Mouse (Mus musculus): ENCODE data around the gene Psph.
"Not testable (repeated sequence)": the region's sequence is repeated elsewhere in the genome, so short reads cannot be mapped to it uniquely, and the experiment has no call there.

Gene Psph

GRCm38 (mm10) chr5:129786818-129787790, at the start of gene Psph:
Gene Psph, minus strand, starts transcription at chr5:129787449.
- peak; percentile 97 for DNase-seq (ENCODE audit: low spot score in 2 of 2)

- DNase-seq (ENCODE audit: low spot score in 2 of 2), result not testable (repeated sequence)
Observed at GRCm38 (mm10) chr5:129790591-129790990, 3.3 kb upstream of the Psph start.

DNA sequence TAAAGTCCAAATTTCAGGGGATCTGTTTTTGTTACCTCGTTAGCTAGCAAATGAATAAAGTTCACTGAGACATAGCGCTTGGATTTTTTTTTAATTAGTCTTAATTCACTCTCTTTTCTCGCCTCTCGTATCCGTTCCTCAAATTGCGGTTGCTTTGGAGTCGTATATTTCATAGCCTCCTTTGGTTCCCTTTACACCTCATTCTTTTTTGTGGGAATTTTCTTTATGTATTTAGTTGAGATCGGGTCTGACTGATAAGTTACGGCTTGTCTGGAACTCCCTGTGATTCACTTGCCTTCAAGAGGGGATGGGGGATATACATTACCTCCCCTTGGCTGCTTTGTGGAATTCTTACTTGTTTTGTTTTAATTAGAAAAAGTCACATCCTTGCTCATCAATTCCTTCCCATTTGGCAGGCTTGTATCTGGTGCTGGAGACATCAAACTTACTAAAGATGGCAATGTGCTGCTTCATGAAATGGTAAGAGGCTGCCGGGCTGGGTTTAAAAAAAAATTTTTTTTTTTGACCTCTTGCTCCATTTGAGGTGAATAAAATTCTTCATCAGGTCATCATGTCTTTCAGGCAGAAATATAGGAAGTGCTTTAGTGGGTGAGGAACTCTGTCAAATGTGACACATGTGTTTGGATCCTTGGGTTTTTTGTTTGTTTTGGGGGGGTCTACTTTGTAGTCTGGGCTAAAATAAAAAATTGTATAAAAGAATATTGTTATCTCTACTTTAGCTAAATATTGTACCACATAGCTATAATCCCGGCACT, 757 bp upstream of the Psph start:
- DNase-seq (ENCODE audit: low spot score in 2 of 2), result no peak

- no peak for DNase-seq (ENCODE audit: low spot score in 2 of 2)
Observed at GRCm38 (mm10) chr5:129786161-129786560, 1.1 kb downstream of the Psph start.

GRCm38 (mm10) chr5:129785235-129785870, 1.9 kb downstream of the Psph start:
- DNase-seq (ENCODE audit: low spot score in 2 of 2), result no peak

- no peak for DNase-seq (ENCODE audit: low spot score in 2 of 2)
Observed at GRCm38 (mm10) chr5:129782211-129782610, 5.0 kb downstream of the Psph start.

DNA sequence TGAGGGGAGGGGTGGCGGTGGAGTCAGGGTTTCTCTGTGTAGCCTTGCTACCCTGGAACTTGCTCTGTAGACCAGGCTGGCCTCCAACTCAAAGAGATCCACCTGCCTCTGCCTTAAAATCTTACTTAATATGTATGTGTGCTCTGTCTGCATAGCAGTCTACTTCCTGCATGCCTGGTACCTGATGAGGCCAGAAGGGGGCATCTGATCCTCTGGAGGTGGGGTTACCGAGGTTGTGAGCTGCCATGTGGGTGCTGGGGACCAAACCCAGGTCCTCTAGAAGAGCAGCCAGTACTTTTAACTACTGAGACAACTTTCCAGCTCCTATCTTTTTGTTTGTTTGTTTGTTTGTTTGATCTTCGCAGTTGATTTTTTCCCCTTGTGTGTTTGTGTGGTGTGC, 7.1 kb downstream of the Psph start:
- no peak for DNase-seq (ENCODE audit: low spot score in 2 of 2)

GRCm38 (mm10) chr5:129778996-129779716, 8.1 kb downstream of the Psph start:
- peak; percentile 67 to 76 for DNase-seq (ENCODE audit: low spot score in 2 of 2)

GRCm38 (mm10) chr5:129778348-129778995, 8.8 kb downstream of the Psph start:
- no peak for DNase-seq (ENCODE audit: low spot score in 2 of 2)

- DNase-seq (ENCODE audit: low spot score in 2 of 2), result no peak
Observed at GRCm38 (mm10) chr5:129774661-129775060, 12.6 kb downstream of the Psph start.

DNA sequence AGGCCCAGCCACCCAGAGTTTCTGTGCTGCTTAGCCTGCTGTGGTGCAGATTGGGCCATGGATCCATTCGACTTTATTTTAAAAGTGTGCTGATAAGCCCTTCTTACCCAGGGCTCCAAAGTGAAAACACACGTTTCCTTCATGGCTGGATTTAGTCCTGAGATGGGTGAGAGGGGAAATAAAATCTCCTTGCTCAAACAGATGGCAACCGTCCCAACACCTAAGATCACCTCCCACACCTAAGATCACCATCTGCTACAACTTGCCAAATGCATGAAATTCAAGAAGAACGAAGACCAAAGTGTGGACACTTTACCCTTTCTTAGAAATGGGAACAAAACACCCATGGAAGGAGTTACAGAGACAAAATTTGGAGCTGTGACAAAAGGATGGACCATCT, 13.9 kb downstream of the Psph start:
- DNase-seq (ENCODE audit: low spot score in 2 of 2), result not testable (repeated sequence)

- DNase-seq (ENCODE audit: low spot score in 2 of 2), result no peak
Observed at GRCm38 (mm10) chr5:129772433-129772832, 14.8 kb downstream of the Psph start.

DNA sequence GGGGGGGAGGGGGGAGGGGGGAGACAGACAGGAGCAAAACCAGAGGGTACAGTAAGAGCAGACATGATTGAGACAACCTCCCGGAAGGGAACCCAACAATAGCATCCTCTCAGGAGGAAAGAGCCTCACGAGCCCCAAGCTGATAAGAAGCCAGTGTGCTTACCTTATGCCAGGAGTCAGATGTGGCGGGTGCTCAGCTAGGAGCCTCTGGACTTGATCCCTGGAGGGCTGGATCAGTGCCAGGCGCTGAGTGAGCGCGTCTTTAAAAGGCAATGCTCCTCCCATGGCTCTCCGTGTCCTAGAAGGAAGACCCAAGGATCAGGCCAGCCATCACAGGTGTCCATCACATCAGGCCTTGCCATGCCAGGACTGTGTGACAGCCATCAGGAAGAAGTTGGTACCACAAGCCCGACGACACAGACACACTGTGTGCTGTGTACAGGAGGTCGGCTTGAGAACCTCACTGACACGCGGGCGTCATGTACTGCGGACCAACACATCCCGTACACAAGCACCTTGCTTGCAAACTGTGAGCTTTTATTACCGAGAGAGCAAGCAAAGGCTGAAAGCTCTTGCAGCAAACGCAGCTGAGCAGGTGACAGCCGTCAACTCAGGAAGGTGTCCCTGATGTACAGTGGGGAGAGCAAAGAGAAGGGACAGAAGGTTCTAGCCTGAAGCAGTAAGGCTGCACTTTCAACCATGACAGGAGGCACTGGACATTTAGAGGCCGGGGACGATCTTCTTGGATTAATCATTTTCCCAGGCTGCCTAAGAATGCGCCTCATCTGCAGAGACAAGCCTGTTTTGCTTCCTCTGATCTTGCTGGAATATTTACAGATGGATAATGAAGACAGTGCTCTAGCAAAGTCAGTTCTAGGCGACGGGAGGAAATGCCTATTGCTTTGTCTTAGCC, 16.6 kb downstream of the Psph start:
- DNase-seq (ENCODE audit: low spot score in 2 of 2), result no peak

GRCm38 (mm10) chr5:129761865-129762540, 25.2 kb downstream of the Psph start:
- peak; percentile 39 to 59 for DNase-seq (ENCODE audit: low spot score in 2 of 2)

DNA sequence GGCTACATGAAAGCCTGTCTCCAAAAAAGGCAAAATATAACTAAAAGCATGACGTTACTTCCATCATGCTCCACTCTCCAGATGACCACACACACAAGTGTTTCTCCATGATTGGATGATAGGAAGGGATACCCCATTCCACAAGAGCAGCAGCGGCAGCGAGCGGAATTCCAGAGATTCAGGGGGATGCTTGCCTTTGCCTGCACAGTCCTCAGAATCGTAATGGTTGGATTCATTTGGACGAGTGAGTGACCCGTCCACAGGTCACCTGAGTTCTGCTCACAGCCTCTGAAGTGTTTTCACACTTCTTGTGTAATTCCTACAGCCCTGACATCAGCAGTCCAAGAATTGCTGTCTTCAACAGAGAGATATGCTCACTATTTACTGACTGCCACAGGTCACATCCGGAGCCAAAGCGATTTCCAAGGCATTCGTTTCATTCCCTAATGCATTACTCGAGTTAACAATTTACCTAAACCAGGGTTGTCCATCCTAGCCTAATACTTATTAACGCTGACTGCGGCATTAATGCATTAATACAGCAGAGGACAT, 27.2 kb downstream of the Psph start:
- no peak for DNase-seq (ENCODE audit: low spot score in 2 of 2)

- DNase-seq (ENCODE audit: low spot score in 2 of 2), result no peak
Observed at GRCm38 (mm10) chr5:129756886-129757285, 30.4 kb downstream of the Psph start.

GRCm38 (mm10) chr5:129744050-129744449, 43.2 kb downstream of the Psph start:
- no peak for DNase-seq (ENCODE audit: low spot score in 2 of 2)

DNA sequence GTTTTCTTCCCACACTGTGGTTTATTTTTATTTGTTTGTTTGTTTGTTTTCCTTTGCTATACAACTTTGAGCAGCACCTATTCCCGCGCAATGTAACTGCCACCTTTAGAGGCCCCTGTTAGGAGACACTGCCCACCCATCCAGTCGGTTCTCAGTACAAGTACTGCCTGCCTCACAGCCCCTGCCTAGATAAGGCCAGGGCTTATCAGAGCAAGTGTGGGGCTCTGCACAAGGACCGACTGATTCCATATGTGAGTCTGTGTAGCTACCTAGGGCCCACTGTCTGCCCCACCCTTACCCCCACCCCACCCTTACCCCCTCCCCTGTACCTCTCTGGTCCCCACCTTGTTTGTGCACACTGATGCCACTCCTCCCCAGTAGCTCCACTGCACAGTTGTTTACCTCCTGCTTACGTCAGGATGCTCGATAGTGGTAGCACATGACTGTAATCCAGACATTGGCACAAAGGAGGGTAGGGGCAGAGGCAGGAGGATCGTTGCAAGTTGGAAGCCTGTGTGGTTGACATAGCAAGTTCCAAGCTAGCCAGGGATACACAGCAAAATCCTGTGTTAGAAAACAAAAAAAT, 44.3 kb downstream of the Psph start:
- DNase-seq (ENCODE audit: low spot score in 2 of 2), result no peak

DNA sequence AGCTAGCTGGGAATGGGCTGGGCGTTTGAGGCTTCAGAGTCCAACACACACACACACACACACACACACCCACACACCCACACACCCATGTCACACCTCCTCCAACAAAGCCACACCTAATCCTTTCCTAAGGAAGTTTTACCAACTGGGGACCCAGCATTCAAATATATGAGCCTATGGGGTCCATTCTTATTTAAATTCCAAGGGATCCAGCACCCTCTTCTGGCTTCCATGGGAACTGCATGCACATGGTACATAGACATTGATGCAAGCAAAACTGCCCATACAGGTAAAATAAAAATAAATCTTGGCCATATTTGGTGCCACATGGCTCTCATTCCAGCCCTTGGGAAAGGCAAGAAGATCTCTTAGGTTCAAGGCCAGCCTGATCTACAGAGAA, 46.3 kb downstream of the Psph start:
- DNase-seq (ENCODE audit: low spot score in 2 of 2), result no peak
